Mouse (Mus musculus) midbrain, embryonic 16.5 days (tissue): Measurements from ENCODE around the gene Dcun1d4. TPM values are rescaled to one million over a fixed set of nuclear protein-coding genes. Genes with fewer than 3 reads are reported as not detected.

Experiments used
- polyA plus RNA-seq: library from polyadenylated mRNA; unstranded; fragments of >200 nt; fragmentation: Nextera tagmentation; extraction: Ambion mirVana; gene quantifications from 2 replicates; pipeline ENCODE4 v1.2.1, GENCODE M21; 2015

Gene Dcun1d4
- polyA plus RNA-seq, 1 experiment from 2014 or later: 51.5 TPM

Other genes with a start within 250 kb of the Dcun1d4 start
- 40.0 and 47.5 TPM in 2 replicates for gene Fryl, start 224.4 kb upstream of the Dcun1d4 start, polyA plus RNA-seq
- 361 and 374 TPM in 2 replicates for gene Ociad1, start 188.2 kb upstream of the Dcun1d4 start, polyA plus RNA-seq
- gene Ociad2, start 140.0 kb upstream of the Dcun1d4 start, polyA plus RNA-seq: 28.3 and 34.5 TPM in 2 replicates
- 0.18 and 0.40 TPM in 2 replicates for gene Cwh43, start 74.9 kb upstream of the Dcun1d4 start, polyA plus RNA-seq
- not detected in 2 replicates for gene Lrrc66, start 151.5 kb downstream of the Dcun1d4 start, polyA plus RNA-seq
- gene Sgcb, start 166.8 kb downstream of the Dcun1d4 start, polyA plus RNA-seq: 40.0 and 47.5 TPM in 2 replicates
- 0.24 and 0.62 TPM in 2 replicates for gene Spata18, start 170.4 kb downstream of the Dcun1d4 start, polyA plus RNA-seq